Mouse (Mus musculus): ENCODE measurements around the gene Tnfsf12.

Gene Tnfsf12

DNA sequence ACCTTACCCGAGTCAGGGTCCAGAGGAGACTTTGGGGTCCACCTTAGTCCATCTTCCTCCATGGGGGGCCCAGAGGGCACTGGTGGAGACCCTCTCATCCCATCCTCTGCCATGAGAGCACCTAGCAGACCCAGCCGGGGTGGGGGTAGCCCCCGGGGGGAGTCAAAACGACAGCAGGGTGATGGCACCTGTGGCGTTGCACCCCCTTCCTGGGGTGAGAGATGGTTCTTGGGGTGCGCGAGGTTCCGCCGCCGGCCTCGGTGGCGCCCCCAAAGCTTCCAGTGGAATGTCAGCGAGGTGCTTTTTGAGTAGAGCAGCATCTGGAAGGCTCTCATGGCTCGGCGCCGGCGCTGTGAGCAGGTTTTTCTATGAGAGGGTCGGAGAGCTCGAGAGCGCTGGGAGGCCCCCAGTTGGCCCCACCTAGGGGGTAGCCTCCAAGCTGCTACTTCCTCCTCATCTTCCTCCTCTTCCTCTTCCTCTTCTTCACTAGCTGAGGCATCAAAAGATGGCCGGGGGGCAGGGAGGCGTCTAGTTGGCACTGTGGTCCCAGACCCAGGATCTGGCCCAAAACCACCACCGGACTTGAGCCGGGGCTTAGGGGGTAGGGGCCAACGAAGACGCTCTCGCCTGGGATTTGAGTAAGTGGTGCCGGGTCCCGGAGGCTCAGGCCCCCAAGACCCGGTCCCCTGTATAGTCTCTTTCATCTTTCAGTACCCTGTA lies 15.4 kb downstream of the Tnfsf12 start:
- DNase-seq (ENCODE audit: low spot score) = no peak

DNA sequence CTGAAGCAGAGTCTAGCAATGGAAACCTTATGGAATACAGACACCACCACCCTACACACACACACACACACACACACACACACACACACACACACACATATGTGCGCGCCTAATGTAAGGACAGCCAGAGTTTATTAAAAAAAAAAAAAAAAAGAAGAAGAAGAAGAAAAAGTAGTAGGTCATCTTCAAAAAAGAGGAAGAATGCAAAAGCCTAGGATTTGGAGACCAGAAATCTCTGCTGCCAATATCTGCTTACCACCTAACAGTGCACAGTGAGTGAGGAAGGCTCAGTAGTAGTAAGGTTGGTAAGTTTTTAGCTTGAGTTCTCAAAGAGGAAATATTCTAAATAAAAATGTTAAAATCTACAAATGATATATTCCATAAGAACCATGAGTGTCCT lies 16.5 kb downstream of the Tnfsf12 start:
- DNase-seq (ENCODE audit: low spot score) = no peak

DNA sequence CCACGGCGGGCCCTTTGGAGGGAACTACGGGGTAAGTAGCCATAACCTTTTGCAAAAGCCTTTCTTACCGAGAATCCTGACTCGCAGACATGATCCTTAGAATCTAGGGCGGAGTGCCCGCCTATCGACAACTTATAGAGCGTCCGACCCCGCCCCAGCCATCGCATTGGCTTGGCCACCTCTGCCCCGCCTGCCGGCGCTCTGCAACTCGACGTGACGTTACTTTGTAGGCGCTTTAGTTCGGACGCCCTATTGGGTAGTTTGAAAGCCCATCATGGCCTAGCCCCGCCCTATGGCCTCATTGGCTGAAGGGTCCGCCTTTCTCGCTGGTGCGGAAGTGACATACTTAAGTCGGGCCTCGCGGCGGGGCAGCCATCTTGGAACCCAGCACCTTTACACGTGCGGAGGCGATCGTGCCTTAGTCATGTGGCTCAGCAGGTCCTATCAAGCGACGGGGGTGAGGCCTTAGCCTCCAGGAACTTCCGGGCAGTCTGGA lies 23.4 kb downstream of the Tnfsf12 start, which contains the start of gene Eif4a1:
Eif4a1 (minus strand) TSS at position 213 of the 496 bp plus-strand sequence.
- peak; percentile 100 for DNase-seq (ENCODE audit: low spot score)

DNA sequence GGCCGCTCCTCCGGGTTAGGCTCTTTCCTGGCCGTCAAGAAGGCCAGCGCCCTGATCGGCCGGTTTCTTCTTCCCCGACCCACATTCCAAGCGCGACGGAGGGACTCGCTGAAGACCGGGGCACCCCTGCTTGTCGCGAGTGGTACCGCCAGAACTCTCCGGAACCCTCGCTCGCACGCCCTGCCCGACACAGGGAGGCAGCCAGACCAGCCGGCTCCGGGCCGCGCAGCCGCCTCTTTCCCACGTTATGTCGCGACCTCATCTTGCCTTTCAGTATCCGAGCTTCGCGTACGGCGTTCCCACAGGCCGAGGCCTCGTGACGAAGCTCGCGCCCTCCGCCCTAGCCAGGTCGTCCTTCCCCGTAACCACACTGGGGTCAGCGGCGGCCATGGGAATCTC lies 23.9 kb downstream of the Tnfsf12 start:
- no peak for DNase-seq (ENCODE audit: low spot score)

DNA sequence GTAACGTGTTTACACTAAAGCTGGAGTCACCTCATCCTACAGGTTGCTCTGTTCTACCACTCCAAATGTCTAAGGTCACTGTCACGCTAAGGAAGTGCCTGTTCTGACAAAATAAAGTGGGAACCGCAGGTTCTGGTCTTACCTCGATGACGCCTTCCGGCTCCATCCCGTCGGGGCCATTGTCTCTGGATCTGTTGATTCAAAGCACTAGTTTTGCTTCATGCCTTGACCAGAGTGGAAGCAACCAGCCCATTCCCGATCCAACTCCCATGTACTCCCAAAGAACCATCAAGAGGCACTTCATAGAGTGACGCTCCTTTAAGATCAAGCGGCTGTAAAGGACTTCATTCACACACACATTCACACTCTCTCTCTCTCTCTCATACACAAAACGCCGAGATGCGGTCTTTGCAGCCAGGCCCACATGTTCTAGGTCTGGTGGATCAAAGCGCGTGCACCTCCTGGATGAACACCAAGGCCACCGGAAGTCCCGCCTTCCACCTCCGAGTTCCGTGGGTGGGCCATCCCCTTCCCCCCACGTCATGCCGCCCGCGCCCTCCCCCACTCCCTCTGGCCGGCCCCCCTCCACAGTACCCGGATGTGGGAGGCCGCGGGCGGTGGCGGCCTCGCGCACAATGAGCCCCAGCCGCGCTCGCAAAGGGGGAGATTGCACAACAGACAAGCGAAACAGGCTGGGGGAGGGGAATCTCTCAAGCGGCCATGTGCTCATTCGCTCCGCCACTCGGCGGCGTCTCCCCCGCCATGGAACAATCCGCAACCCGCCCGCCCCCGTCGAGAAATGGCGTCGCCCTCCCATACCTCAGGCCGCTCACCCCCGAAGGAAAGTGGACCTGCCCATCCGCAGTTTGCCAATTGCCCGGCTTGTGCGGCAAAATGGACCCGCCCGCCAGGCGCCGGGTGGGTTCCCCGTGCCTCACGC lies 24.6 kb downstream of the Tnfsf12 start:
- DNase-seq (ENCODE audit: low spot score) = peak; percentile 89

DNA sequence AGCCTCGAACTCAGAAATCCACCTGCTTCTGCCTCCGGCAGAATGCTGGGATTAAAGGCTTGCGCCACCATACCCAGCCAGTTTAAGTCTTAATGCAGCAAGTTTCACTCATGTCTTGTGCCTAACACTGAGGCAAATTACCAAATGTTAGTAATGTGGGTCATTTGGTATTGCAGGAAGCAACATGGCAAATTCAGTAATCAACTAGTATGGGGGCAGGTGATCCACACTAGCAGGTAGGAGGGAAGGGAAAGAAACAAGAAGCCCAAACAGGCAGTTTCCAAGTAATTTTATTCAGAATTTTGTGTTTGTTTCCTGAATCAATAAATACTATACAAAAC lies 29.0 kb downstream of the Tnfsf12 start:
- DNase-seq (ENCODE audit: low spot score) = no peak

DNA sequence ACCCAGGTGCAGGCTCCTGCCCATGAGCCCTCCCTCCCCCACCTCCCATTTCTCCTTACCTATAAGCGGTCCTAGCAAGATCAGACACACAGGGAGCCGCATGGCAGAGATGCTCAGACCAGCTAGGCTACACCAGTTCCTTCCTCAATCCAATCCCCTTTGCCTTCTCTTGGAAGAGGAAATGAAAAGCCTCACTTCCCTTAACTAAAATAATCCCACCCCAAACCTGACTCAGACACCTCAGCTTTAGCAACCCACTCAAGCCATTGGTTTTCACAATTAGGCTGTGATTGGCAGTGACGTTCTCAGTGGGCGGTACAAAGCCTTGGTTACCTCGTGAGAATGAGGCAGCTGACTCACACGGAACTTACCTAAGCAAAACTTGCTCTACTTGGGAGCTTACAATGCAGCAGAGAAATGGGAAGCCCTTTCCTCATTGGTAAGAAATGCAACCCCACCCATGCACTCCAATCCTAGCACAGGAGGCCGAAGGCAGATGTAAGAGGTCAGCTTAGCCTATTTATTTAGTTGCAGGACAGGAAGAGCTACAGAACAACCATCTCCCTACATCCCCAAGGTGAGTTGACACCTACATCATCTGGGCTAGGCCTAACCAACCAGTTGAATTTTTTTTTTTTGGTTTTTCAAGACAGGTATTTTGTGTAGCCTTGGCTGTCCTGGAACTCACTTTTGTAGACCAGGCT lies 29.5 kb downstream of the Tnfsf12 start, which contains the start of gene Cd68:
Cd68 (minus strand) TSS at position 193 of the 704 bp plus-strand sequence.
- peak; percentile 60 for DNase-seq (ENCODE audit: low spot score)

DNA sequence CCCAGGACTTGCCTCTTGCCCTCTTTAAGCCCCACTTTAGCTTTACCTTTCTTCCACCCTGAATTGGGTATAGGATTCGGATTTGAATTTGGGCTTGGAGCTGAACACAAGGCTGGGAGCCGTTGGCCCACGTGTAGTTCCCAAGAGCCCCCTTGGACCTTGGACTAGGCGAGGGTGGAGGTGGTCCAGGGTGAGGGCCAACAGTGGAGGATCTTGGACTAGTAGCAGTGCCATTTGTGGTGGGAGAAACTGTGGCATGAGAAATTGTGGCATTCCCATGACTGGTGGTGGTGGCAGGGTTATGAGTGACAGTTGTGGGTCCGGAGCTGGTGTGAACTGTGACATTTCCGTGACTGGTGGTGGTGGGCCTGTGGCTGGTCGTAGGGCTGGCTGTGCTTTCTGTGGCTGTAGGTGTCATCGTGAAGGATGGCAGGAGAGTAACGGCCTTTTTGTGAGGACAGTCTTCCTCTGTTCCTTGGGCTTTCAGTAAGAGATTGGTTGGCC lies 30.1 kb downstream of the Tnfsf12 start:
- no peak for DNase-seq (ENCODE audit: low spot score)

DNA sequence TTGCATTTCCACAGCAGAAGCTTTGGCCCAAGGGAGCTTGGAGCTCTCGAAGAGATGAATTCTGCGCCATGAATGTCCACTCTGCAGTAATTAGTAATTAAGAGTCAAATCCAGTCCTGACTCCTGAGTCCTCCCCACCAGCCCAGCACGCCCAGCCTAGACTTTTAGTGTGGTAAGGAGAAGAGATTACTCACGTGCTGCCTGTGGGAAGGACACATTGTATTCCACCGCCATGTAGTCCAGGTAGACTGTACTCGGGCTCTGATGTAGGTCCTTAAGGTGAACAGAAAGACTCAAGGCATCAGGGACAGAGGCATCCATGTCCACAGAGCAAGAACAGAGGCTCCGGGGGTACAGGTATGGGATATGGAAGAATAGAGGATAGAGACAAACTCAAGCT lies 30.8 kb downstream of the Tnfsf12 start:
- no peak for DNase-seq (ENCODE audit: low spot score)

DNA sequence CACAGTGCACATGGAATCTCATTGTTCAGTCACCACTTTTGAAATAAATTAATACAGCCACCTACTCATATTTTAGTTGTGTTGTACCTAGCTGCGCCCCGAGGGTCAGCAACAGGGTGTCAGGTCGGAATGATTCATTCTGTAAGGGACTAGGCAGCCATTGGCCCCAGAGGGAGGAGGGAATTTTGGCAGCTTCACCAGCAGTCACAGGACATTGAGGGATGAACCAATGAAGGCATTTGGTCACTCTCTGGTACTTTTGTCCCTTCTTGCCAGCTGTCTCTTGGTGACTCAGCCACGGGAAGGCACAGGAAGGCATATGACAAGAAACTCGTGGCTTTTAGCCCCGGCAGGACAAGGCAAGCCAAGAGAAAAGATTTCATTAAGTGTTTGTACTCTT lies 31.9 kb downstream of the Tnfsf12 start:
- no peak for DNase-seq (ENCODE audit: low spot score)

DNA sequence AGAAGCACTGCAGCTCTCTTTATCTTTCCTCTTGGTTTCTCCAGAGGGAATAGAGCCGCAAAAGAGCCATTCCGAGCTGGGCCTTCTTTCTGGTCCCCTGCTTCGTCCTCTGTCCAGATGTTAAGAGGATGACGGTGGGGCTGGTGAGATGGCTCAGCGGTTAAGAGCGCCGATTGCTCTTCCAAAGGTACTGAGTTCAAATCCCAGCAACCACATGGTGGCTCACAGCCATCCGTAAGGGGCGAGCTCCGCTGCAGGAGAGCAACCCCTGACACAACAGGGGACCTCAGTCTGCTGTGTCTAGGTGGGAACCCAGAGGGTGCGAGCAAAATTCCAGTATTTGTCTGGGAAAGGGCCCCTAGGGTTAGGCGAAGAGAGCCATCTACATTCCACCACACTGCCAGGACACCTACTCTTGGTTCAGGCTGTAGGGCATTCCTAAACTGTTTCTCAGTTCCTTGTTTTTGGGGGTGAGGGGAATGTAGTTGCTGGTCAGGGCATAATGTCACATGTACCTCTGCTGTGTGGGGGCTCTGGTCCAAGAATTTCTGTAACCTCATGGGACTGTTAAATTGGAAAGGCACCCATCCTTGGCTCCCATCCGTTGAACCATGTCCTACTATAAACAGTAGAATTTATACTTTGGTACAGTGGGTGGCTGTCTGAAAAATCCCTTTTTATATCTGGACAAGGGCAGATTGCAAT lies 32.5 kb downstream of the Tnfsf12 start:
- DNase-seq (ENCODE audit: low spot score) = no peak

DNA sequence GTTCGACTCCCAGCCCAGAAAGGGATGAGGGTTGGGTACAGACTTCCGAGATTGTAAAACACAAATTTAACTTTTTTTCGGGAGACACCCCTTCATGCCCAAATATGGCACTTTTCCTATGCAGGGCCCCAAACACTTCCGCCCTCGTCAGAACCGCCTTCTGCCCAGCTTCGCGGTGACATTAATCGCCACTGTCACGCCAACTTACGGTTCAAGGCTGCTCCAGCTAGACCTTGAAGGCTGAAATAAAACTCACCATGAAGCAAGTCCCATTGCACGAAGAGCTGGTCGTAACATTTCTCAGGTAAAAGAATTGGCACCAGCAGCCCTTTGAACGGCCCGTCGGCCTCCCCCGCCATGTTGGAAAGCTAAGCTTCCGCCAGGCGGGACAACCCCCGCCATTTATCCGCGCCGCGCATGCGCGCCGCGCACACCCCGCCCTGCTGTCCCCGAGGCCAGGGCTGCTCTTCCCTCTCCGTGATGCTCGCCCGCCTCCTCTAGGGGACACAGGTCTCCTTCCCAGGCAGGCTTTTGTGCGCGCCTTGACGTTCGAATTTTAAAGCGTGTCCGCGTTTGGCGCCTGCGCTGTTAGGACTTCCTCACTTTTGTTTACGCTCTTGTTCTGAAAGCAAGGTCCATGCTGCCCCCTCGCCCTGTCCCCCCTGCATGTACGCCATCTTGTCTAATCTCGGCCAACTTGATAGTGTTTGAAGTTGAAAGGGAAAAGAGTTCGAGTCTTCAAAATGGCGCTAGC lies 33.3 kb downstream of the Tnfsf12 start, which contains the start of gene Mpdu1:
Mpdu1 (minus strand) TSS at position 430 of the 754 bp plus-strand sequence.
- DNase-seq (ENCODE audit: low spot score) = peak; percentile 91

DNA sequence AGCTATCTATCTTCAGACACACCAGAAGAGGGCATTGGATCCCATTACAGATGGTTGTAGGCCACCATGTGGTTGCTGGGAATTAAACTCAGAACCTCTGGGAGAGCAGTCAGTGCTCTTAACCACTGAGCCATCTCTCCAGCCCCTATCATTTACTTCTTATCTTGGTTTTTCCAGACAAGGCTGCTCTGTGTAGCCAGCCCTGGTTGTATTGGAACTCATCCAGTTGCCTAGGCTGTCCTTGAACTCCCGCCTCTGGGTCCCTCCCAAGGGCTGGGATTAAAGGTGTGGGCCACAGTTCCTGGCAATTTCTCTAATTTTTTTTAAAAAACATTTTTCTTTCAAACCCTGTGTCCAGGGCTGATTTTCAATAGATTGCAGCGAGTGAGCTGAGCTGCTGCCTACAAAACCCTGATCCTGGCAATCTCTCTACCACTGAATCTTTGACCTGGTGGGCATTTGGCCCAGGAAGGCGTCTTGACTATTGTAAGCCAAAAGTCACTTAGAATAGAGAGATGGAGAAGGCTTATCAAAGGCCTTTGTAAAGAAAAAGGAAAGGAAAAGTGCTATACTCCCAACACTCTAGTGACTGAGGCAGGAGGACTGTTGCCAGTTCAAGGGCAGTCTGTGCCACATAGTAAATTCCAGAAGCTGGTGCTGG lies 34.3 kb downstream of the Tnfsf12 start:
- DNase-seq (ENCODE audit: low spot score) = peak; percentile 46

DNA sequence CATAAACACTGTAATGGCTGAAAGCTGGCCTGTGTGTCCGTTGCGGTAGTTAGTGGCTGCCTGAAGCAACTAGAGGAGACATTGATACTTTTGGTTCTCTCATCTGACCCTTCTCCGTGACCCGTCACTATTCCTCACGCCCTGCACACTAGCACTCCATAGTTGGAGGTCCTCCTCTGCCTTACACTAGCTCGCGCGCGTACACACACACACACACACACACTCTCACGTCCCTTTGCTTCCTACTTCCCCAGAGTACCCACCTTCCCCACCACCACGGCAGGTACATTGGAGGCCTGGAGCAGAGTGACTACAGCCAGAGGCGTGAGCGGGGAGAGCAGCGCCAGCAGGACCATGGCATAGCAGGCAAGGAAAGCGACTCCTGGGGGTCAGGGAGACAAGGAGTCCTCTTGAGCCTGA lies 38.2 kb downstream of the Tnfsf12 start:
- no peak for DNase-seq (ENCODE audit: low spot score)

DNA sequence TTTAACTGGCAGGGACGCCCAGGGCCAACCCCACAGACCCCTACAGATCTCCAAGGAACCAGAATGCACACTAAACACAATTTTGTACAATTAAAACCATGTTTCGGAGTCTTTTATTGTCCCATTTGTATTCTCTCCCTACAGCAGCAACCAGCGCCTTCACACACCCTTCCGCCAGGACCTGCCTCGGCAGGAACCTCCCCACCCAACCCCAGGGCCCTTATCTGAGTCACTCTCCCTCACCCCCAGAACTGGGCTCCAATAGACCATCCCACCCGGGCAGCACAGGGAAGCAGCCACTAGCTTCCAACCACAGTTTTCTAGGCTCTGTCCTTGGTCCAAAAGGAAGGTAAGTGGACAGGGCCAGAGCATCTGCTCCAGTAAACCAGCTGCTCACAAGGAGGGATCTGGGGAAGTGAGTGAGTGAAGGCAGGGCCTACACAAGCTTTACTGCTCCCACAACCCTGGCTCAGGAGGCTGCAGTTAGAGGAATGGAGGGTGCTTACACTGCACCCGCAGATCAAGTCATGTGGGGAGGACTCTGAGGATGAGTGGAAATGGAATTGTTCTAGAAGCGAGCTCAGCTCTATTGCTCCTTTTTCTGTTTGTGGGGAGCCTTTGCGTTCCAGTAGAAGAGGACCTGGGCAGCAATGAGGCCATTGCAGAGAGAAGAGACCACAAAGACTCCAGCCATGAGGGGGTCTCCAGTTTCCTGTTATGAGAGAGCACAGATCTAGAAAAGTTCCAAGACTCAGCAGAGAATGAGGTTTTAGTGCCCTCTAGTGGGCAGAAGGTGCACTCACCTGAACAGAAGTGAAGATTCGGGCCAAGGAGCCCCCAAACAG lies 38.8 kb downstream of the Tnfsf12 start:
- DNase-seq (ENCODE audit: low spot score) = peak; percentile 70

DNA sequence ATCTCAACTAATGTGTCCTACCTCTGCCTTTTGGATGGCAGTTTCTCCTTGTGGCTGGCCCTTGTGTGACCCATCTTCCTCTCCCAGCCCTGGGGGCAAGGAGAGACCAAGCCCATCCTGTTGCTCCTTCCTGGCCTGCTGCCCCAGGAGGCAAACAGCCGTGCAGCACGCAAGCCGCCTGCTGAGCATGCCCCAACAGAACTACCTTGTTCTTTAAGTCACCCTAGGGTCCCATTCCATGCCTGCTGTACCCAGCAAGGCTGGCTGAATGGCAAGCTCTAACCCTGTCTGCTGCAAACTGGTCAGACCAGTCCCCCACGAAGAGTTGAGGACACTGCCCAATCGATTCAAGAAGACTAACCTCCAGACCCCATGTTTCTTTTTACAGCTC lies 39.6 kb downstream of the Tnfsf12 start:
- no peak for DNase-seq (ENCODE audit: low spot score)

DNA sequence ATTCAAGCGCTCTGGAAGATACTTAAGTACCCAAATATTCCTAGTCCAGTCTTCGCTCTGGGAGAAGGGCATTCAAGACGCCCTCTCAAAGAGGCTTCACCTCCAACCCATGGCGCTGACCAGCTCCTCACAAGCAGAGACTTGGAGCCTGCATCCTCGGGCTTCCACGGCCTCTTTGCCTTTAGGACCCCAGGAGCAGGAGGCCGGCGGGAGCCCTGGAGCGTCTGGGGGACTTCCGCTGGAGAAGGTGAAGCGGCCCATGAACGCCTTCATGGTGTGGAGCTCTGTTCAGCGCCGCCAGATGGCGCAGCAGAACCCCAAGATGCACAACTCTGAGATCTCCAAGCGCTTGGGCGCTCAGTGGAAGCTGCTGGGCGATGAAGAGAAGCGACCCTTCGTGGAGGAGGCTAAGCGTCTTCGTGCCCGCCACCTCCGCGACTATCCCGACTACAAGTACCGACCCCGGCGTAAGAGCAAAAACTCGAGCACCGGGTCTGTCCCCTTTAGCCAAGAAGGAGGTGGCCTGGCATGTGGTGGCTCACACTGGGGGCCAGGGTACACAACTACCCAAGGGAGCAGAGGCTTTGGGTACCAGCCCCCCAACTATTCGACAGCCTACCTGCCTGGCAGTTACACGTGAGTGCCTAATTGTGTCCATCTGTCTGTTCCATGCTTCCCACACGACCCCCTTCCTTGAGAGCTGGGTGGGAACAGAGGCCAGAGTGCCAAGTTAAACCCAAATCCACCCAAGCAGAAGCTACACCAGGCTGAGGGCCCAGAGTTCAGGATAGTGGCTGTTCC lies 40.2 kb downstream of the Tnfsf12 start, which contains the start of gene Sox15:
Sox15 (plus strand) TSS at position 51 of the 801 bp plus-strand sequence.
- peak; percentile 58 for DNase-seq (ENCODE audit: low spot score)

DNA sequence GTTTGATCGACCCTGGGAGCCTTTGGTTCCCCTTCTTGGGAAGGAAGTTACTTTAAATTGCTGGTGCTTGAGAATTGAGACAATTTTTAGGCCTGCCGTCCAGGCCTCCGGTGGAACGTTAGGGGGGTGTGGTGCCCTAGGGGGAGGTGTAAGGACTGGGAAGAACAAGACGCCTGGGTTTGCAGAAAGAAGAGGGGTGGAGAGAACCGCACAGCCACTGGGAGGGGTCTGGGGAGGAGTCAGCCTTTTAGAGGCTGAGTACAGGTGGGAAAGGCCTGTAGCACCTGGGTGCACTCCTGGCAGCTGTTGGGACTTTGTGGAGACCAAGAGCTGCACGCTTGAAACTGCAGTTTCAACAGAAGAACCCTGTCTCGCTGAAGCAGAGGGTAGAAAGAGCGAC lies 40.9 kb downstream of the Tnfsf12 start:
- no peak for DNase-seq (ENCODE audit: low spot score)

All from c-Kit-positive CD71-positive TER-119-positive erythroid progenitor cells, embryonic 14.5 days (primary cell).